Mouse (Mus musculus) layer of hippocampus, adult 2 months (tissue): ENCODE data around the gene Pld6. TPM values are rescaled to one million over a fixed set of nuclear protein-coding genes. Genes with fewer than 3 reads are reported as not detected.
A peak's percentile ranks its signal among the peaks of the same experiment; 100 is the strongest.

Source experiments
- DNase-seq, 2 experiments: peaks; one replicate each; pipeline ENCODE4 v3.0.0; 2022; ENCODE audit warnings: low spot score in 2 of 2
- H3K27ac ChIP-seq: fragments of 200-600 bp; 2 replicates; pipeline ENCODE4 v1.8.1; 2022
- H3K4me3 ChIP-seq: fragments of 200-600 bp; 2 replicates; pipeline ENCODE4 v1.8.1; 2022; ENCODE audit warnings: mild to moderate bottlenecking
- CTCF ChIP-seq: fragments of 200-600 bp; conservative IDR thresholded peaks from 2 replicates; pipeline ENCODE4 v1.8.1; 2022; ENCODE audit warnings: antibody characterized with exemption, mild to moderate bottlenecking, moderate library complexity
- total RNA-seq, 2 experiments: library from RNA; stranded (reverse); gene quantifications; 2 replicates each; pipeline ENCODE4 v1.2.3; 2021

Pld6 gene
- total RNA-seq, 2 experiments from 2014 or later = 0.69 to 1.2 TPM

DNA sequence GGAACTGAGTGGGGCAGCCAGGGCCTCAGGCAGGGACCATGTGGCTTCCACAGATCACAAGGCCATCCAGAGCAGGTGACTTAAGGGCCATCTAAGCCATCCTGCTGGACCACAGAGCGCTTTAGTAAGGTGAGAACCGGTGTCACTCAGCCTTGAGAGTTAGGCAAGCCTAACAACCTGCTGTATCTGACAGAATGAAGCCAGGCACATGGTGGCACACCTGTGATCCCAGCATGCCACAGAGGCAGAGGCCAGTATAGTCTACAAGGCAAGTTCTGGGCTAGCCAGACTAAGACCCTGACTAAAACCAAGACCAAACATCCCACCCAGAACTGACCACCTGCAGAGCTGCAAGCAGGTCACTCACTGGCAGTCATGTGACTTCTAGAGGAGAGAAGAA is 18.2 kb upstream of the Pld6 start:
- TF ChIP-seq CTCF = no peak
- Histone ChIP-seq H3K27ac (no peak overlapping the region), H3K4me3 (no peak overlapping the region)
- DNase-seq = no peak

DNA sequence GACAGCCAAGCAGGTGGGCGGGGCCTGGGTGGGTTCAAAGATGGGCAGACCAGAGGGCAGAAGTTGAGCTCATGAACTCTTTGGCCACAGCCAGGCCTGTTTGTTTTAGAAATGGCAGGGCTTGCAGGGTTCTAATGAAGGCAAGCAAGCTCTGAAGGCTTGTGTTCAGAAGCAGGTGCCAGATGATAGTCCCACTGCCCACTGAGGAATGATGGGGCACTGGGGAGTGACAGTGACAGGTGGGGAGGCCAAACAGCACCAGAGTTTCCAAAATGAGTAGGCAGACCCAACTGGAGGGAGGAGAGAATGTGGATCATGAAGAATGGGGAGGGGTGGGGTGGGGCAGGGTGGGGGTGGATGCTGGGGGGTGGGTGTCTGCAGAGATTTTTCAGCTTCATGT is 17.8 kb upstream of the Pld6 start:
- no peak for DNase-seq
- no peak for TF ChIP-seq CTCF
- no peak overlapping the region for H3K4me3 ChIP-seq
- H3K27ac ChIP-seq = no peak overlapping the region

DNA sequence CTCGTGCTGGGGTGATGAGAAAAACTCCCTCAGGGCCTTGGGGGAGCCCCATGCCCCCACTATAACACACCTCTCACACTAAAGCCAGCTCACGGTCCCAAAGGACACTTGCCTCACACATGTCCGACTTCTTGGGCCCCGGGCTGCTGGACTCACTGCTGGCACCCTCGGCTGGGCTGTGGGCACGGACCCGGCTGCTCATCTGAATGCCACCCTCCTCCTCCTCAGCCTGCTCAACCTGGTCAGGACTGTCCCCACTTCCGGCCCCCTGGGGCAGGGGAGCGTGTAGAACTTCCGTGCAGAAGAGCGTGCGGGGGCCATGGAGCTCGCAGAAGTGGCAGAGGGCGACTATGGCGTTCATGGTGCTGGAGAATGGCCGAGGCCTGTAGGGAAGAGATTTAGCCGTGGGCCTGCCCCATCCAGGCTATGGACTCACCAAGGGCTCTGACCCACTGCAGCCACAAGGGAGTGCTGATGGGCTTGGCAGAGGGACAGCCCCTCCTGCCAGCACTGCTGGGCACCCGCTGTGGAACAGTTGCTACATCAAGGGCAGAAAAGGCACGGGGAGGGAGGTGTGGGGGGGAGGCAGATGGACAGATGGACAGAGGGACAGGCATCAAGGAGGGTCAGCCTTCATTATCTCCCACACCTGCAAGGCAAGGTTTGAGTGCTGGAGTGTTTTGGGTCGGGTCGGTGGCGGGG is 17.1 kb upstream of the Pld6 start:
- H3K27ac ChIP-seq = no peak overlapping the region
- no peak overlapping the region for H3K4me3 ChIP-seq
- 0 out of 2 replicates have a peak, but pooled peaks have one; percentile 12 for TF ChIP-seq CTCF
- no peak for DNase-seq

DNA sequence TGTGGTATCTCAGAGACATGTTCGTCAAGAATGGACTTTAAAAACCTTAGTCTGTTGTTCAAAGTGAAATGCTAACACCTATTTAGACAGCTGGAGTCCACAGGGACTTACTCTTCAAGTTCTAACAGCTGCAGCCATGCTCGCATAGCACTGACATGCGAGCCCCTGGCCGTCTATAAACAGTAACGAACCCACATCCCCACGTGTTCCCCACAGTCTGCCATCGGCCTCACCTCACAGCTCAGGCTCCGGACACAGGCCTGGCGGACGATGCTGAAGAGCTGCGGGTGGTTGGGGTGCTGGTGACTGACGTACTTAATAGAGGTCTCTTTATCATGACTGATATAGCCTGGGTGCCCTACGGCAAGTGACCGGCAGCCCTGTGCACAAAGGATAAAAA is 16.1 kb upstream of the Pld6 start:
- Histone ChIP-seq H3K27ac (no peak overlapping the region), H3K4me3 (no peak overlapping the region)
- DNase-seq = no peak
- TF ChIP-seq CTCF = no peak

DNA sequence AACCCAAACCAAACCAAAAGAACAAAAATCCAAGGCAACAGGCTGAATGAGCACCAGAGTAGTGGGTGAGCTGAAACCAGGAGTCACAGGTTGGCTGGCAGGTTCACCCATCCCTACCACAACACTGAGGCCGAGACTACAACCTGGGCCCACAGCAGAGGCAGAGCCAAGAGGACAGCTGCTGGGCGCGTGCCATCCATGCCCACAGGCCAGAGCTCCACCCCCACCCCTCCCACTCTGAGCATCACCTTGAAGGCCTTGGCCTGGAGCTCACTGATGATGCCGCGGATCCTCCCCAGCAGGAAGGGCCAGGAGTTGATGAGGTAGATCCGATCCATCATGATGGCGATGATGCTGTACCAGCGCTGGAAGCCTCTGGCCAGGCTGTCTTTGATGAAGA is 14.4 kb upstream of the Pld6 start:
- DNase-seq = no peak
- Histone ChIP-seq H3K4me3 (no peak overlapping the region), H3K27ac (no peak overlapping the region)
- no peak for TF ChIP-seq CTCF

DNA sequence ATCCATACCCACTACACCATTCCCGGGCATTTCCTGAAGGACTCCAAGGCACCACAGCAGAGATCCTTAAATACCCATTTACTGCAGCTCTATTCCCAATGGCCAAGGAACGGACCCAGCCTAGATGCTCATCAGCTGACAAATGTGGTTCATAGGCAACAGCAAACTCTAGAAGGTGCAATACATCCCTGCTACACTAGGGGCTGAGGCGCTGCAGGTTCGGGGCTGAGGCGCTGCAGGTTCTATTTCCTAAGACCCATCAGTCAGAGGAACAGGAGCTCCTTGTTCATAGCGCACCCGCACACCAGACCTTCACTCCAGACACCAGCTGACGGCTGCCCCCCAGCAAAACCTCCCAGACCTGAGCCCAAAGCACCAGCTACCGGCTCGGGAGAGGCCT is 13.0 kb upstream of the Pld6 start:
- TF ChIP-seq CTCF = peak; percentile 28
- Histone ChIP-seq H3K27ac (no peak overlapping the region), H3K4me3 (no peak overlapping the region)
- no peak for DNase-seq

DNA sequence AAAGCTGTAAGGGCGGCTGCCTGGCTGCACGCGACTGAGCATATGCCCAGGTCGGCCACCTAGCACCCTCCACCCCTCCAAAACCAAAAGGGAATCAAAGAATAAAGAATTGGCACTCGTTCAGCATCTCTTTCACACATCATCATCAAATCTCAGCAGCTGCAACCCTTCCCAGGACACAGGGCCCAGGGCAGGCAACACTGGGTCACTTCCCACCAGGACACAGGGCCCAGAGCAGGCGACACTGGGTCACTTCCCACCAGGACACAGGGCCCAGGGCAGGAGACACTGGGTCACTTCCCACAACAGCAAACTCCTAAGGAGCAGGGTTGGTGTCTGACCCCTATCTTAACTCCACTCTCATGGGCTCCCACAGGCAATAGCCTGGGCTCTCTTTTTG is 5.9 kb upstream of the Pld6 start:
- no peak for DNase-seq
- Histone ChIP-seq H3K27ac (no peak overlapping the region), H3K4me3 (no peak overlapping the region)
- no peak for TF ChIP-seq CTCF

DNA sequence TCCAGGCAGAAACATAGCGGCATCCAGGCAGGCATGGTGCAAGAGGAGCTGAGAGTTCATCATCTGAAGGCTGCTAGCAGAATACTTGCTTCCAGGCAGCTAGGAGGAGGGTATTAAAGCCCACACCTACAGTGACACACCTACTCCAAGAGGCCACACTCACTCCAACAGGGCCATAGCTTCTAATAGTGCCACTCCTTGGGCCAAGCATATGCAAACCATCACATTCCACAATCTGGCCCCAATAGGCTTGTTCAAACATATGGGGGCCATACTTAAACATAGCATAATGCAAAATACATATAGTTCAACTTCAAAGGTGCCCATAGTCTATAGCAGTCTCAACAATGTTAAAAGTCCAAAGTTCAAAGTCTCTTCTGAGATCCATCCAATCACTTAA is 1.9 kb upstream of the Pld6 start:
- no peak for DNase-seq
- Histone ChIP-seq H3K4me3 (no peak overlapping the region), H3K27ac (no peak overlapping the region)
- TF ChIP-seq CTCF = no peak

DNA sequence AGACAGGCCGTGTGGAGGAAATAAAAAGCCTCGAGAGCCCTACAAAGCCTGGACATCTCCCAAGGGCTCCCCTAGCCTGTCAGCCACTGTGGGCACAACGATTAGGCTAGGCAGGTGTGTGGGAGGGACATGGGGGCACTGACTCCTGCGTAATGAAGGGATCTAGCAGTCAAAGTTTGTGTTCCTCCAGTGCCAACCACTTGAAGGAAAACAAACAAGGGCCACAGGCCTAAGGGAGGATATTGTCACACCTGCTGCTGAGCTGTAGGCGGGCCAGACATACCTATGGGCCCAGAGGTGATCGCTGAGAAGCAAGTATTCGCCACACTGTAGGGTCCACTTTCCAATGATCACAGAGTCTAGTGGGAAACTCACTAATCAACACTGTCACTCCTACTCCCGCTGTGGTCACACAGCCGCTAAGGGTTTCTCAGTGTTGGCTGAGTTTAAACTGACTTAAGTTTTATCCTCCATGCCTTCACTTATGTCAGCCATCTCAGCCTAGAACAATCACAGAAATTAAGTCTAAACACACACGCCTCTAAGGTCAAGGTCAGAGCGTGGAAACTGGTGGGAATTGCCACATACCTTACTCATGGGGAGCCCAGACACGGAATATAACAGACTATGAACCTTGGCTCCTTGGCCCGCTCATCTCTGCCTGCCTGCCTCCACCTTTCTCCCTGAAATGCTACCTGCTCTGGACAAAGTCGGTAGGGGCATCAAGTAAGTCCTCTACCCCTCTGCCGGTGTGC is 824 bp downstream of the Pld6 start:
- peak overlapping the region; percentile 51 for H3K4me3 ChIP-seq
- DNase-seq = no peak
- H3K27ac ChIP-seq = no peak overlapping the region
- TF ChIP-seq CTCF = no peak

DNA sequence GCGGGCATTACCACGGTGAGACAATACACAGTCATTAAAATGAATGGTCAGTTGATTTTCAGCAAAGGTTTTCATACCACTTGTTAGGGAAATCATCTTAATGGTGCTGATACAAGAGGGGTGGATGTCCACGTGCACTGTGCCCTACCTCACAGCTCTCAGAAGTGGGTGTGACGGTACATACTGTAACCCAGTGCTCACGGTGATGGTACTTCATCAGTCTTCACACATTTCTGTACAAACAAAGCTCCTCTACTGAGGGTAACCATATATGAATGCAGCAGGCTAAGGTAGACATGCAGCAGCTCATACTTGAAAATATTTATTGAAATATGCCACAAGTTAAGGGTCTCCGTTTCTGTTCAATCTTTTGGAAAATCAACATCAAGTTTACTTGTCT is 3.9 kb downstream of the Pld6 start:
- no peak for DNase-seq

DNA sequence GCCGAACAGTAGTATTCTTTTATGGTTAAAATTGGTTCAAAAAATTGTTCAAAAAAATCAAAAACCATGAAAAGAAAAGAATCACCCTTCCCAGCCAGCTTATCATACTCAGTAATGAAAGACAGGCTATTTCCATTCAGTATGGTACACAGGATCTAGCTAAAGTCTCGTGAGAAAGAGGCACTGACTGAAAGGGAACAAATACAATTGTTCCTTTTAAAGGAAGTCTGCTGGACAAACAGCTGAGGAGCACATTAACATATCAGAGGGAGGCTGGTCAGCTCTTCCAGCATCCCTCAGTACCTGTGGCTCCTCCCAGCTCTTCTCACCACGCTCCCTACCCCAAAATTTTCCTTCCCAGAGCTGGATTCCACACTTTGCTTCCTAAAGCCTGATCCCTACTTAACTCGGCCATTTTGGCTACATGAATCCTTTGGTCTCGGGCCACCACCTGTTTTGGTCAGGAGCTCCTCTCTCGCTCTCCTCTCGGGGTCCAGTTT is 5.3 kb downstream of the Pld6 start:
- TF ChIP-seq CTCF = no peak
- DNase-seq = no peak
- Histone ChIP-seq H3K27ac (no peak overlapping the region), H3K4me3 (no peak overlapping the region)

More for the DNA sequence above, 3.9 kb downstream of the Pld6 start:
- TF ChIP-seq CTCF = no peak
- no peak overlapping the region for H3K27ac ChIP-seq
- no peak overlapping the region for H3K4me3 ChIP-seq

DNA sequence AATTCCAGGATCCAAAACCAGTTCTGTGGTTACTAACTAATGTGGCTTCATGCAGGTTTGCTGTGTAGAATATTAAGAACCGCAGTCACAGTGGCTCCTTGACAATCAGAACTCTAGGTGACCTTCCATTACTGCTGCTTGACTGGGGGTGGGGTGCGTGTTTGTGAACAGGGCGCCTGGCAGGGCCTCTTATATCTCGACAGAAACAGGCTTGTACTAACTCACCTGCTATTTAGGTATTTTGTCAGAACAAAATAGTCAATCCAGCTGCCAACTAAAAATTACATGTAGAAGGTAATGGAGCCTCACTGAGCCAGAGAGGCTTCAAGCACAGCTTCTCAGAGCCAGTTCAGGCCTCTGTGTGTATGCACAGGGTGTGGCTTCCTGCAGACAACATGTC is 7.2 kb downstream of the Pld6 start:
- no peak for TF ChIP-seq CTCF
- no peak for DNase-seq
- H3K4me3 ChIP-seq = no peak overlapping the region
- no peak overlapping the region; the same call in 1 of the 2 replicates for H3K27ac ChIP-seq

DNA sequence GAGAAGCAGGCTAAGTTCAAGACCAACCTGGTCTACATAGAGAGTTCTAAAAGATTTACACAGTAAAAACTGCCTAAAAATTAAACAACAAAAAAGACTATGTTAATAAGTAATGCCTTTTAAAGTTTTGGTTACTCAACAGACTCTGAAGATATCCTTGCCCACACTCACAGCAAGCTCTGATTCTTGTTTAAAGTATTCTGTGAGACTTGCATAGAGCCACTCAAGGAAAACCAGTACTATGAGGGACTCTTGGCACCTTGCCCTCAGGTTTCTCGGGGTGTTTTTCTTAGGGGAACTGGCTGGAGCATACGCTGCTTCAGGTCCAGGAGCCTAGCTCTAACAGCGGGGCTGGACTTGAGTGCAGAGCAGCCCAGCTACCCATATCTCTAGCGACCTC is 8.0 kb downstream of the Pld6 start:
- DNase-seq = no peak
- Histone ChIP-seq H3K4me3 (no peak overlapping the region), H3K27ac (no peak overlapping the region)
- TF ChIP-seq CTCF = no peak

DNA sequence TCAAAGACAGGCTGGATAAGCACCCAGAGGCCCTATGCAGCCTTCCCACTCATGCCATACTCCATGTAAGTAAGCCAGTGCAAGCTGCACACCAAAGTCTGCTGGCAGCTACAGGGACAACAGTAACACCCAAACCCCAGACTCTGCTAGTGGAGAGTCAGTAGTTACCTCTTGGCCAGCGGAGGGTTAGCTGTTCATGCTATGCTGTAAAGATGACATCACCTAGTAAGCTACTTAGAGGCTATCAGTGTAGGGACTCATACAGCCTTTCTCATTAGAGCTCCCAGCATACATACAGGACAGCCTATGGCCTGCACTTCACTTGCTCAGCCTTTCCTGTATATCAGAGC is 8.6 kb downstream of the Pld6 start:
- no peak overlapping the region for H3K4me3 ChIP-seq
- DNase-seq = no peak
- no peak overlapping the region for H3K27ac ChIP-seq
- no peak for TF ChIP-seq CTCF
